Mouse (Mus musculus): ENCODE data around the gene Prr9.

Gene Prr9

DNA sequence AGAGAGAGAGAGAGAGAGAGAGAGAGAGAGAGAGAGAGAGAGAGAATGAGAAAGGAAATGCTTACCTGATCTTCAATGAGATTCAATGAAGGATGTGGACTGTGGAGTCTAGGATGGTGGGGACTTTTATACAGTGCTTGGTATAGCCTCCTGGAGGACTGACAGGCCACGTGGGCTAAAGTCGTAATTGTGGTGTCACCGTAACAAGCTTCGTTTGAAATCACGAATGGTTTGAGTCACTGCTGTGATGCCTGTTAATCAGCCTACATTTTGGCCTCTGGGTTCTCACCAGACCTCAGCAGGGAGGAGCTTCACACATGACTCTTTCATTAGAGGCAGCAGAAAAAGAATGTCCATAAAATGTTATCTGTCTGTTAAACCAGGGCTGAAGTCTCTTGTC is at the start of gene Prr9:
TSS of gene Prr9 (minus strand) at position 101 of the 400 bp plus-strand sequence.
- no peak for DNase-seq (ENCODE audit: extremely low read depth, low read depth)

DNA sequence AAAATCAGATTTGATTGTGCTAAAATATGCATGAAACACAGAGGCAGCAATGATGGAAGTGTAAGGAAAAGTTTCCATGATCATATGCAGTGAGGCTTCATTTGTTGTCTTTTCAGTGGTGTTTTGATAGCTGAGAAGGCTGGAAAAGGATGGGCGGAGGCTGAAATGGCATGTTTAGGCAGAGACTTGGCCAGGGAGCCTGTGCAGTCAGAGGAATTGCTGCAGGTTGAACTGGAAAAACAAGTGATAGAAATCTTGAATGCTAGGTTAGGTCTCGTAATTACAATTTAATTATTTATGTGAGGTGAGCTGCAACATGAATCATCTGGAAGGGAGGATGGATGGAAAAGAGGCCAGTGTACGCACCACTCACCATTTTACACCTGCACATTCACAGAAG is 46.1 kb upstream of the Prr9 start:
- no peak for DNase-seq (ENCODE audit: extremely low read depth, low read depth)

DNA sequence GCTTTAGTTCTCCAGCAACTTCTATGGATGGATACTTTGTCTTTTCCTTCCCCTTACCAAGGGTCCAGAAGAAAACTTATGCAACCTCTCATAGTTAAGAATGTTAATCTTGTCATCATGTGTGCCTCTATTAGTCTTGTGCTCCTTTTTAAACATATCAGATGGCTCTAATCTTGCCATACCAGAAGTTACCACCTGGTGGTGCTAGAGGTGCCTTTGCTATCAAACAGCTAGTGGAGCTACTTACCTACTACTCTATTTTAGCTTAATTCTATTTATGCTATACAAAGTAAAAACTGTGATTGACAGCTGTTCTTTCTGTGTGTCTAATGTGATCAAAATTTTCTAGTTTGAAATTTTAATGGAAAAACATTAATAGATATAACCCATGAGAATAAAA is 29.6 kb upstream of the Prr9 start:
- DNase-seq (ENCODE audit: extremely low read depth, low read depth) = peak; percentile 27

DNA sequence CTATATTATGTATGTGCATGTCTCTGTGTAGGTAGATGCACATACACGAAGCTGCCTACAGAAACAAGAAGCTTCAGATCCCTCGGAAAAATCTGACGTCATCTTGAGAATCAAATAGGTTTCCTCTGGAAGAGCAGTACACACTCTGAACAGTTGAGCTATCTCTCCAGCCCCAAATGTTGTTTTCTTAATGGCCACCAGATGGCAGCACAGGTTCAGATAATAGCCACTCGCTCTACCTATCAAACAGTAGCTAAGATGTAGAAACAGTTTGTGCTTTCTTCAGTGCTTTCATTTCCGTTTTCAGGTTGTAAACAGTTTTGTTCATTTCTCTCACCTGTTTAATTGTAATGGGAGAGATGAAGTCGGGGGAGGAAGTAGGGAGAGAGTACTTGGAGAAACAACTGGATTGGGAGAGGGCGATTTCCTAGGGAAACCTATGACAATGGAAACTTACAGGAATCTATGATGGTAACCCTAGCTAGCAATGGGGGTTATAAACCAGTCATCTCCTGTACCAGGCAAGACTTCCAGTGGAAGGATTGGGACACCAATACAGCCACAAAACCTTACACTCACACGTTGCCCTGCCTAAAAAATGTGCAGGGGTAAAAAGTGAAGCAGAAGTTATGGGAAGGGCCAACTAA is 27.0 kb upstream of the Prr9 start:
- peak; percentile 37 for DNase-seq (ENCODE audit: extremely low read depth, low read depth)

DNA sequence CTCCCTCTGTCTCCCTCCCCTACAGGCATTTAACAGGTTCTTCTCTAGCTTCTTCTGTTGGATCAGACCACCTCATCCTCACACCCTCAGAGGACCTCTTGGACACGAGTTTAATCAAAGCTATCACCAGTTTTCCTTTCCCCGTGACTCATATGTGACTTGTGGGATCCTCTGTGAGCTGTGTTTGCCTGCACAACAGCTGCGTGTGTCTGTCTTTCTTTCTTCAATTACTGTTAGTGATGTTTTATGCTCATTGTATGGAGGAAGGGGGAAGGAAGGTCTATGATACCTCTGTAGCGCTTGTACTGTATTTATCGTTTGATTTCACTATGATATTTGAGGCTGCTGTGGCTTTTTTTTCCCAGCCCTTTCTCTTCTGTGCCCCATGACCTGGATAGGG is 24.2 kb upstream of the Prr9 start:
- DNase-seq (ENCODE audit: extremely low read depth, low read depth) = no peak

DNA sequence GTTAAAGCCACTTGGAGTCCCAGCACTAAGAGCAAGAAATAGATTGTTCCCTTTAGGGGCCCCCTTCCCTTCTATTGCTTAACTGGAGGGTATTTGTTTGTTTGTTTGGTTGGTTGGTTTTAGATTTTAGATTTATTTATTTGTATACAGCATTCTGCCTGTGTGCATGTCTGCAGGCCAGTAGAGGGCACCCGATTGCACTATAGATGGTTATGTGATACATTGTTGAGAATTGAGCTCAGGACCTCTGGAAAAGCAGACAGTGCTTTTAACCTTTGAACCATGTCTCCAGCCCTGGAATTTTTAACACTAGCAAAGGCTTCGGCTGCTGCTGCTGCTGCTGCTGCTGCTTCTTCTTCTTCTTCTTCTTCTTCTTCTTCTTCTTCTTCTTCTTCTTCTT is 23.7 kb upstream of the Prr9 start:
- DNase-seq (ENCODE audit: extremely low read depth, low read depth) = no peak

DNA sequence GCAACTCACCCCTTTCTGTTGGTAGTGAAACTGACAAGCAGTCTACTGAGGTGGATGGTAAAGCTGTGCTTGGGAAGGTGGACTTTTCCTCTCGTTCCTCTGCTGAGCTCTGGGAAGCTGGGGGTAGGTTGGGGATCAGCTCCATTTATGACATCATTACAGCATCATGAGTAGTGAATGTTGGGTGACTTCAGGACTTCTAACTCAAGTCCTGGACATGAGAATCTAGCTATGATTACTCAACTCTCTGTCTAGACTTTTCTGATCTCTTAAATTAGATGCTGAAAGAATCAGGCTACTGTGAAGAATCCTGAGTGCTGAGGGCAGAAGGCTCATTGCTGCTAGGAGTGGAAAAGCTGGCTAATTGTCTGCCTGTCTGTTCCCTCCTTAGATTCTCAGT is 18.9 kb upstream of the Prr9 start, which contains the start of gene Lelp1:
TSS of gene Lelp1 (minus strand) at position 101 of the 400 bp plus-strand sequence.
- DNase-seq (ENCODE audit: extremely low read depth, low read depth) = no peak

DNA sequence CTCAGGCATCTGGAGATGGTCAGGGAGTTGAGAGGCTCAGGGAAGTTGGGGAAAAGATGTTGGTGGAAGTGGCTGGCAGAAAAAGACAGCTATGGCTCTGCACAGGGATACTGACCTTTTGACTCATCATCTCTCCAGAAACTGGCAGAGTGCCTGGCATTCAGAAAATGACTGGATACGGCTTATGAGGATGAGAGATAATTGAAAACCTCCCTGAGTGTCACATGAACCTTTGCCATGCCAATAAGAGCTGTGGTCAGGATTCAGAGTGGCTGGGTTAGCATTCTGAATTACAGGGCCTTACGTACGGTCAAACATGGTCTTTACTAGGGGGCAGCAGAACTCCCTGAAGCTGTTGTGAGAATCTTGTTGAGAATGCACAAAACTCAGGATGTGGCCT is 2.8 kb downstream of the Prr9 start:
- DNase-seq (ENCODE audit: extremely low read depth, low read depth) = no peak

DNA sequence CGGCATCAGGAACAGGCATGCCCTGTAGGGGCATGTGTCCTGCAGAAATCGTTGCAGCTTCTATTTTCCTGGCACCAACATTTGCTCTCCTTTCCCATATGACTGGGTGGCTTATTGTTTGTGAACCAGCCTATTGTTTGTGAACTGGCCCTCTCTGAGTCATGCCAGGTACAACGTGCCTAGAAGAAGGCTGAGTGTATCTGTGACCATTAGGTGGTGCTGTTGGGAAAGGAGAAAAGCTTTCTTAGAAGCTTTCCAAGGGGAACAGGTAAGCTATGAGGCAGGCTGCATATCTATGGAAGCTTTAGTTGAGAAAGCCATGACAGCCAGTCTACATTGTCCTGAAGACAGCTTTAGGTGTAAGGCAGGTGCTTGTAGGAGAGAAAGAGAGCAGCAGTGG is 5.8 kb downstream of the Prr9 start:
- DNase-seq (ENCODE audit: extremely low read depth, low read depth) = no peak

DNA sequence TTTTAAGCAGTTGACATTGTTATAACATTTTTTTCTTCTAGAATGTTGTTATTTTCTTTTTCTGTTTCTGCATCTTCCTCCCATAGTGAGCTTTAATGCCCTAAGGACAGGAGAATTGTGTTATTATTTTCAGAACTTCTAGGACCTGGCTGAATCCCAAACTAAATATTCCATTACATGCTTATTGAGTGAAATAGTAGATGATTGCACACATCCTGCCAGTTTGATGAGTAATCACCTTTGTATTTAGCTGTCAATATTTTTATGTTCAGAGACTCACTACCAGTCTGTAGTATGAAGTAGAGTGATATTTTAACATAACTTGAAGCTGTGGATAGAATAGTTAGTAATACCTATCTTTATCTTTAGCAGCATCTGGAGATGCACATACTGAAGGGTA is 12.2 kb downstream of the Prr9 start:
- no peak for DNase-seq (ENCODE audit: extremely low read depth, low read depth)

DNA sequence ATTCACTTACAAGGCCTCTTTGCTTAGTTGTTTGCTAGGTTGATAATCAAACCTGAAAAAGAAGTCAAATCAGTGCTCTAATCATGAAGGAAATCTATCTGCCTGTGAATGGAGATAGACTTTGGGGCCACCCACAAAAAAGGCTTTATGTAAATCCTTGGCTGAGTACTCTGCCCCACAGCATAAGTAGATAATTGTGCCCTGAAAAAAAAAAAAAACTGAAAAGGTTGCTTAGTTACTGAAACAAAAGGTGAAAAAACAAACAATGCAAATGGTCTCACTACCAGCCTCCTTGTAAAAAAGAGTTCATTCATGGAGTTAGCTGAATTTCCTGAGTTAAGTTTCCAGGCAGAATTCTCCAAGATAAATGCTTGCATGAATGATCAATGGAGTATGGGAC is 13.0 kb downstream of the Prr9 start:
- no peak for DNase-seq (ENCODE audit: extremely low read depth, low read depth)

DNA sequence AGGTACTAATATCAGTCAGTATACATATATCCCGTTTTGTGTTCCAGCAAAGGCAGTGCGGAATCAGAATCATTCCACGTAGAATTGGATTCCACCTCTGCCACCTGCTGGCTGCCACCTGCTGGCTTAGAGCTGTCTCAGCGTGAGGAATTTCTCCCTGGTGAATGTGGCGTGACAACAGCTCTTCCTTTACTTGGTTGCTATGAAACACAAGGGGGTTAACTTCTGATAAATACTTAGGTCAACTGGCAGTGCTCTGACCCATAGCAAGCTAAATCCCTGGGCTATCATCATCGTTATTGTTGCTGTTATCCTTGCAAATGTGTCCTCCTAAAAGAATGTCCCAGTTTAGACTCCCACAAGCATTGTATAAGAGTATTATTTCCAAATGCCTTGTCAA is 17.2 kb downstream of the Prr9 start:
- no peak for DNase-seq (ENCODE audit: extremely low read depth, low read depth)

DNA sequence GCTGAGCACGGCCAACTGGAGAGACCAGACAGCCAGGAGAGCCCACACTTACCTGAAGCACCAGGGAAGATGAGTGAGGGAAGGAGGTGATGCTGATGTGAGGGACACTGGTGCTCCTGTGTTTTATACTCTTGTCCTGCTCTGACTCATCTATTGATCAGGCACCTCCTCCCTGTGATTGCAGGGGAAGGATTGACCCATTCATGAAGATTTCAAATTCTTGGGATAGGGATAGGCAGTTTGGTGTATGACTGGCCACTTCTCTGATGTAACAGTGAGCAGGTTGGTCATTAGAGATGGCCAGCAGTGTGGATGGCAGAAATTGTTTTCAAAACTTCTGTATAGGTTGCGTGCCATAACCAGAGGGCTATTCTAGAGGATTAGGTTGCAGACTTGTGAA is 40.7 kb downstream of the Prr9 start, which contains the start of gene Lor:
TSS of gene Lor (minus strand) at position 101 of the 400 bp plus-strand sequence.
- no peak for DNase-seq (ENCODE audit: extremely low read depth, low read depth)

DNA sequence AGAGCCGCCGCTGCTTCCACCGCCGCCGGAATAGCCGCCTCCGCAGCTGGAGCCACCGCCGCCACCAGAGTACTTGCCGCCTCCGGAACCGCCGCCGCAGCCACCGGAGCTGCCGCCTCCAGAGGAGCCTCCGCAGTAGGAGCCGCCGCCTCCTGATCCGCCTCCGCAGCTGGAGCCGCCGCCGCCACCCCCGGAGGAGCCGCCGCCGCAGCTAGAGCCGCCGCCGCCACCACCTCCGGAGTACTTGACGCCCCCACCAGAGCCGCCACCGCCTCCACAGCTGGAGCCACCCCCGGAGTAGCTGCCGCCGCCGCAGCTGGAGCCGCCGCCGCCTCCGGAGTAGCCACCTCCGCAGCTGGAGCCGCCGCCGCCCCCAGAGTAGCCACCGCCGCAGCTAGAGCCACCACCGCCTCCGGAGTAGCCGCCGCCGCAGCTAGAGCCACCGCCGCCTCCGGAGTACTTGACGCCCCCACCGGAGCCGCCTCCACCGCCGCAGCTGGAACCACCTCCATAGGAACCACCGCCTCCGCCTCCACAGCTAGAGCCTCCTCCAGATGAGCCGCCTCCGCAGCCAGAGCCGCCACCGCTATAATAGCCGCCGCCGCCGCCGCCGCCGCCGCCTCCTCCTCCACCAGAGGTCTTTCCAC is 42.3 kb downstream of the Prr9 start:
- no peak for DNase-seq (ENCODE audit: extremely low read depth, low read depth)

DNA sequence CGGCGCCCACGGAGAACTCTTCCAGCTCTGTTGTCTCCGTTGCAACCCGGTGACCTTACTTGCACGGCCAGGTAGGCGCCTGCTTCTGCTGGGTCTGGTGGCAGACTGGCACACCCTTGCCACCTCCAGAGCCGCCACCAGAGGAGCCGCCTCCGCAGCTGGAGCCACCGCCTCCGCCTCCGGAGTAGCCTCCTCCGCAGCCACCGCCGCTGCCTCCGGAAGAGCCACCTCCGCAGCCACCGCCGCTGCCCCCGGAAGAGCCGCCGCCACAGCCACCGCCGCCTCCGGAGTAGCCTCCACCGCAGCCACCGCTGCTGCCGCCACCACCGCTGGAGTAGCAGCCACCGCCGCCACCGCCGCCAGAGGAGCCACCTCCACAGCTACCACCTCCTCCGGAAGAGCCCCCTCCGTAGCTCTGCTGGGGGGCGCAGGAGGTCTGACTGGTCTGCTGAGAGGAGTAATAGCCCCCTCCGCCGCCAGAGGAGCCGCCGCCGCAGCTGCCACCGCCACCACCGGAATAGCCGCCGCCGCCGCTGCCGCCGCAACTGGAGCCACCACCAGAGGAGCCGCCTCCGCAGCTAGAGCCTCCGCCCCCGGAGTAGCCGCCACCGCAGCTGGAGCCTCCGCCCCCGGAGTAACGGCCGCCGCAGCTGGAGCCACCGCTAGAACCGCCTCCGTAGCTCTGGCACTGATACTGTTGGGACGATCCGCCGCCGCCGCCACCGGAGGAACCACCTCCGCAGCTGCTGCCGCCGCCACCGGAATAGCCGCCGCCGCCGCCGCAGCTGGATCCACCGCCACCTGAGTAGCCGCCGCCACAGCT is 43.1 kb downstream of the Prr9 start:
- DNase-seq (ENCODE audit: extremely low read depth, low read depth) = no peak

Data from MEL-GATA-1-ER (cell line).